Mouse (Mus musculus) Patski (cell line): ENCODE data around the gene Ptprs. TPM values are rescaled to one million over a fixed set of nuclear protein-coding genes. Genes with fewer than 3 reads are reported as not detected.

Source experiments
- ATAC-seq: fragments of 100-300 bp; one replicate; pipeline ENCODE4 v1.8.0; 2021
- CTCF ChIA-PET: fragments of 350-600 bp; sonication (Branson Sonifier 250); formaldehyde crosslinking; loops from one replicate; lab custom pipeline; 2022; ENCODE audit warnings: inconsistent platforms; lab: Charles Lee
- POLR2A ChIA-PET: fragments of 350-600 bp; sonication (Branson Sonifier 250); formaldehyde crosslinking; loops from one replicate; lab custom pipeline; 2022; ENCODE audit warnings: antibody characterized with exemption, inconsistent platforms; lab: Charles Lee
- DNase-seq: peaks from one replicate; pipeline ENCODE4 v3.0.0-alpha.2; 2011; ENCODE audit warnings: low read depth, low spot score
- H3K27me3 ChIP-seq: fragments of 371-371 bp; one replicate; pipeline ENCODE4 v1.5.1; 2021
- CTCF ChIP-seq: fragments of 100-300 bp; IDR thresholded peaks from one replicate; pipeline ENCODE4 v1.5.1; 2021
- in situ Hi-C: fragments of 300-500 bp; cut with MboI; formaldehyde crosslinking; loops from 3 replicates; pipeline ENCODE4 v1.11.1; 2018; ENCODE audit warnings: low pct_unique_long_range_greater_than_20kb, mixed read lengths
- polyA plus RNA-seq: library from polyadenylated mRNA; unstranded; gene quantifications from one replicate; pipeline ENCODE4 v1.2.3, GENCODE M21; 2021

Gene Ptprs
- polyA plus RNA-seq, 1 experiment from 2014 or later: 240 TPM

DNA sequence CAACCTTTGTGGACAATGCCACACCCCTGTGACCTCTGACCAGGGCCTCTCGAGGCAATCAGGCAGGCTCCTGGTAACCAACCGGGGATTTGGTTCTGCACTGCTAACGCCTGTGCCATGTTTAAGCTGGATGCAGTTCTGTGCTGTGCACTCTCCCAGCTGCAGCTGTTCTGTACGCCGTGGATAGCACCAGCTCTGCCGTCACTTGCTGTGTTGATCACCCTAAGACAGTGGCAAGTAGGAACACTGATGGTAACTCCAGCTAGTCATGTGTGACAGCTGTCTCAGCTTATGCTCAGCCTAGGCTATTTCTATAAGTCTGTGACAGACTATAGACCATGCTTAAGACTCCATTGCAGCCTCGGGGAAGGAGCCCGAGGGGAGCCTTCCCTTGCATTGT is 93.3 kb downstream of the Ptprs start:
- CTCF ChIA-PET: interaction anchor here (1.0 kb wide), 1 partner anchor 9 kb away, joined by 3 read pairs; no protein-coding TSS in a partner anchor
- no peaks in the 10 kb centered on the region for H3K27me3 ChIP-seq
- POLR2A ChIA-PET: no interaction called here
- in situ Hi-C loops: no loop called here
- no peak for ATAC-seq
- no peak for TF ChIP-seq CTCF
- no peak for DNase-seq

DNA sequence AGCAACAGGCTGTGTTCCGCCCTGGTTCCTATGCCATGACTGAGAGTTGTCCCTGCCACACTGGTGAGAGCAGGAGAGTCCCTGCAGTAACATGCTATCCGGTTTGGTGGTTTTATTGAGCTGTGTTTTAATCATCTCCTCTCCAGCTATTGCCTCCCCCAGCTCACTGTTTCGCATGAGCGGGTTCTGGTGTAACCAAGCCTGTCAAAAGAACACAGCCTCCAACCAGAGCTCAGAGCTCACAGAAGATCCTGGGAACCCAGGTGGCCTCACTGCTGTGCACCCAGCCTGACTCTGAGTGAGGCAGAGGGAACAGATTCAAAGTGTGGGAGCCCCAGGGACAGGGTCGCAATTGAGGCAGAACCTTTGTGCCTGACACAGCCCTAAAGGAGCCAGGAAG is 95.1 kb downstream of the Ptprs start:
- no peaks in the 10 kb centered on the region for H3K27me3 ChIP-seq
- ChIA-PET POLR2A (interaction anchor here (0.6 to 1.8 kb wide), 3 partner anchors 12 to 95 kb away, joined by 3 to 4 read pairs (median 3); no protein-coding TSS in a partner anchor), CTCF (interaction anchor here (0.5 to 1.9 kb wide), 7 partner anchors 10 to 244 kb away, joined by 3 to 6 read pairs (median 3); no protein-coding TSS in a partner anchor)
- in situ Hi-C loops: no loop called here
- ATAC-seq: peak; percentile 46
- TF ChIP-seq CTCF: no peak
- peak; percentile 49 for DNase-seq

DNA sequence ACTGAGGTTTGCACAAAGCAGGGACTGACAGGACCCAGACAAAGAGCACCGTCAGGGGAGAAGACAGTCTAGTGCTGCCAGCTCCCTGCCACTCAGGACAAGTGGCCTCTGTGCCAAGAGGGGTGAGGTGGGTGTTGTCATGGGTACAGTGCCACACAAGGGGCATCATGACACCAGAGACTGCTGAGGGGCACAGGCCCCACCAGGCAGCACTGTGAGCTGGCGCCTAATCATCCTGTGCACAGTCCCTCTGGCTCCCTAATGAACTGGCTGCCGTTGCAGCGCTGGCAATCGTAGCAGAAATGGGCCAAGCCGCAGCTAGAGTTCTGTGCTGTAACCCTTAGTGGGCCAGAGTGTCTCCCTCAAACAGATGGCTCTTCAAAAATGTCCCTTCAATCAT is 96.0 kb downstream of the Ptprs start:
- H3K27me3 ChIP-seq: no peaks in the 10 kb centered on the region
- ChIA-PET CTCF (interaction anchor here (1.2 to 1.9 kb wide), 5 partner anchors 9 to 23 kb away, joined by 3 to 6 read pairs (median 3); no protein-coding TSS in a partner anchor), POLR2A (interaction anchor here (1.4 kb wide), 1 partner anchor 12 kb away, joined by 3 read pairs; no protein-coding TSS in a partner anchor)
- no peak for TF ChIP-seq CTCF
- ATAC-seq (no peak), DNase-seq (no peak)
- in situ Hi-C loops: no loop called here

DNA sequence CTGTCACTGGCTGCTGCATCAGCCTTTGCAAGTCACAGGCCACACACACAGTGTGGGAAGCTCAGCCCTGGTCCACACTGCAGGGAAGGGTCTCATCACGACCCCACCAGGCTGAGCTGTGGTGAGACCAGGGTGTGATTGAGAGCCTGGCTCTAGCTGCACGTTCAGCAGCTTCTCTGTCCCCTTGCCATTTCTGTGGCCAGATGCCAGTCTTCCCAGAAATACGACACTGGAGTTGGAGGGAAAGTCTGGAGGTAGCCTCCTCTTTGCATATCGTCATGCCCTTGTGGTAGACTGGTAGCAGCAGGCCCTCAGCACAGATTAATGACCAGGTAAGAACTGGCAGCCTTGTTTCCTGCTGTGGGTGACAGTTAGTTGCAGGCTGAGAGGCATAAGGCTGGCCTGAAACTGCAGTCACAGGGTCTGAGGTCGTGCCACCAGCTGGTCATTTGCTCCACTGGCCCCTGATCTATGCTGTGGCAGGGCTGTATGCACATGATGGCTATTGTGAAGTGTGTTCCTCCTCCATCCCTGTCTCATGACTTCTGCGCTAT is 96.9 kb downstream of the Ptprs start:
- in situ Hi-C loops: no loop called here
- ATAC-seq: no peak
- H3K27me3 ChIP-seq: no peaks in the 10 kb centered on the region
- no peak for DNase-seq
- TF ChIP-seq CTCF: no peak
- ChIA-PET CTCF (interaction anchor here (0.9 to 1.9 kb wide), 2 partner anchors 9 to 22 kb away, joined by 3 to 6 read pairs; no protein-coding TSS in a partner anchor), POLR2A (no interaction called here)

DNA sequence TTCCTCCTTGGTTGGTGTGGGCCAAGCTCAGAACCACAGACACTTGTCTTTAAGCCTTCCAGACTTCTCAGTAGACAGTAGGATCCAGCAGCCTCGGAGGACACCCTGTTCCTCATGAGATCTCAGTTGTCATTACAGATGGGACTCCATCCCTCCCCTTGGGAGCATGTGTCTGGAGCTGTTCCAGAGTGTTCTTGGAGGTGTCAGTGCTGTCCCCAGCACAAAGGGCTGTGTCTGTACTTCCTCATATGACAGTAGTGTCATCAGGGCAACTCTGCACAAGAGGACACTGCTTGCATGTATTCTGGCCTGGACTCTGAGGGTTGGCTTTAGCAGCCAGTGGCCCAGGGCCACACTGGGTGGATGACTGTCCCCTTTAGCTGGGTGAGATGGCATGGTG is 101.4 kb downstream of the Ptprs start:
- ATAC-seq (no peak), DNase-seq (no peak)
- TF ChIP-seq CTCF: no peak
- POLR2A ChIA-PET: no interaction called here
- in situ Hi-C loops: no loop called here
- CTCF ChIA-PET: interaction anchor here (0.8 kb wide), 1 partner anchor 24 kb away, joined by 3 read pairs; no protein-coding TSS in a partner anchor
- no peaks in the 10 kb centered on the region for H3K27me3 ChIP-seq

DNA sequence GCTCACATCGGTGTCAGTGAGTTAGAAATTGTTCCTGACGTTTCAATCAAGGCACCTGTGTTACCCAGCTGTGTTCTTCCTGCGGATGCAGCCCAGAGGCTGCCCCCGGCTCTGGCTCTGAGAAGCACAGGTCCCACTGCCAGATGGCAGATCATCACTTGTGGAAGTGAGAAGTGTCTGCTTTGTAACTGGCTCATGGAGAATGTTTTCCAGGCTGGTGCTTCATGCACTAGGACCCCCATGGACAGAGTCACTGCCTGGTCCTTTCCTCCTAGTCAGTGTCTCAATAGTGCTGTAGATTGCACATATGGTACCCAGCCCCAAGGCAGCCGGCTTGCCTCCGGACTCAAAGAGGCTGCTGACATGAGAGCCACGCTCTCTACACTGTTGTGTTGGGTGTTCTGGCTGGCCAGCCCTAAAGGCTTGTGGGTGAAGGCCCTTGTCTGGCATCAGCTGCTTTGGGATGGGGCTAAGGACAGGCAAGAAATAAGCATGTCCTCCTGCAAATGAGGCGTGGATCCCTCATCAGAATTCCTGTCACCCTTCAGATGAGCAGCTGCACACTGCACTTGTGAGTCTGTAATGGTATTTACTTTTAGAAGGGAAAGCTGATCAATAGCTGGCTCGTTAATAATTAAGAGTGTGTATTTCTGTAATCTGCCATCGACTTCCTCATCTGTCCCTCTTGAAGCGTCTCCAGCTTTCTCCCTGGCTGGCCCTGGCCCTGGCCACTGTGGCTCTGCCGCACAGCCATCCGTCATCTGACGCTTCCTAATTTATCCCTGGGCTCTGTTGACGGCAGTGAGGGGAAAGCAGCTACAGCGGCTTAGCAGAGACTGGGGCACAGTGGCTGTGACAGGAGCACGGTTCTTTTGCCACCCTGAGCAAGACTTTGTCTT is 102.9 kb downstream of the Ptprs start:
- ATAC-seq: no peak
- no peak for DNase-seq
- in situ Hi-C loops: no loop called here
- H3K27me3 ChIP-seq: no peaks in the 10 kb centered on the region
- ChIA-PET CTCF (interaction anchor here (1.2 to 2.5 kb wide), 3 partner anchors 9 to 16 kb away, joined by 3 to 6 read pairs (median 3); no protein-coding TSS in a partner anchor), POLR2A (interaction anchor here (1.0 kb wide), 1 partner anchor 10 kb away, joined by 3 read pairs; no protein-coding TSS in a partner anchor)
- no peak for TF ChIP-seq CTCF

DNA sequence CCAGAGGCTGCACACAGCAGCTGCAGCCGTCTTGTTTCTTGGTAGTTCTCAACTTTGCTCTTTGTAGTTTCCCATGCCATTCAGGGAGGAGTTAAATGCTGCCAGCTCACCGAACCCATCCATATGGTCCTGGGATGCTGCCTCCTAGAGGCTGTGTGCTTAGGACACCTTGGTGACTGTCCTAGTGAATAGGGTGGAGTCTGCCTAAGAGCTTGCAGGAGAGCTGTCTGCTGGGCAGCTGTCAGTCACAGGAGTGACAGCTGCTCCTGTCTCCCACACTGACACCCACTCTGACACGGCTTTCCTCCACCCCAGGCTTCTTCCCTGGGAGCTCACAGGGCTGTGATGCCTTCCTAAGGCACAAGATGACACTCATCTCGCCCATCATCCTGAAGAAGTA is 104.2 kb downstream of the Ptprs start:
- no peak for TF ChIP-seq CTCF
- ChIA-PET POLR2A (interaction anchor here (1.0 kb wide), 1 partner anchor 12 kb away, joined by 3 read pairs; no protein-coding TSS in a partner anchor), CTCF (interaction anchor here (0.5 to 2.5 kb wide), 2 partner anchors 15 to 127 kb away, joined by 3 to 6 read pairs; no protein-coding TSS in a partner anchor)
- in situ Hi-C loops: no loop called here
- no peak for DNase-seq
- ATAC-seq: no peak
- H3K27me3 ChIP-seq: no peaks in the 10 kb centered on the region

DNA sequence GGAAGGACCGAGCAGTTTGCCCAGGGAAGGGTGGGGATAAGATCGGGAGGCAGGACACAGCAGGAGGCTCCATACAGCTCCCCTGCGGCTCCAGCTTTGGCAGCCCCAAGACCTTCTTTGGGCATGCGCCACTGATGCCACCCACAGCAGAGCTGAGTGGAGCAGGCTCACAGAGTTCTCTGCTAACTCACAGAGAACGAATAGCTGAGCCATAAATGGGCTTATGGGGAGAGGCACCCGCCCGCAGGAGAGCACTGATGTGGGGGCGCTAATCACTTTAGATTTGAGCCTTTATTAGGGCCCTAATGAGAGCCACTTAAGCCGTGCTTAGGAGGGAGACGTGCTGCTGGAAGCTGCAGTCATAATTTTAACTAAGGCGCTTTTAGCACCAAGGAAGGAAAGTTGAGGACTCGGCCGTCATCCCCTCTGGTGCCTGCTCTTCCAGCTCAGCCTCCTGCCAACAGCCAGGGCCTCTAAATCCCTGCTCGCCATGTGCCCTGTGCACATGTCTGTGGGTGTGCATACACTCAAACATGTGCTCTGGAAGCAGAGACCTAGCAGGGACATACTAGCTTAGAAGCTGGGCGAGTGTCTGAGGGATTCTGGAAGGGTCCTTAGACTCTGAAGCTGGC is 105.1 kb downstream of the Ptprs start:
- TF ChIP-seq CTCF: no peak
- ChIA-PET POLR2A (no interaction called here), CTCF (interaction anchor here (1.0 to 2.5 kb wide), 4 partner anchors 10 to 182 kb away, joined by 3 to 7 read pairs (median 4); no protein-coding TSS in a partner anchor)
- H3K27me3 ChIP-seq: no peaks in the 10 kb centered on the region
- in situ Hi-C loops: no loop called here
- DNase-seq: no peak
- no peak for ATAC-seq

DNA sequence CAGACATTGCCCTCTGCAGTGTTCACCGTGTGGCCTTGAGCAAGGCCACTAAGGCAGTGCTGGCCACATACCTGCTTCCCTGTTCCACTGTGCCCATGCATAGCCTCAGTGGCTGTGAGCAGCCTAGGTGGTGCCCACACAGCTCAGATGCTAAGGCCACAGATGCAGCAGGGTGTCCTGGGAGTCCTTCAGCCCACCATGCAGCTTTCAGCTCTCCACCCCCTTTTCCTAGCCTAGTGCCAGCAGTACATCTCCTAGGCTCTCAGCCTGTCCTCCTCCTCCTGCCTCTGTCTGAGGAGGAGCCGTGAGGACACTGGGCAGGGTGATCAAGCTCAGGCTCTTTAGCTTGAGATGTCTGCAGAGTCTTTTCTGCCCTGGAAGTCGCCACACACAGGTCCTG is 106.2 kb downstream of the Ptprs start:
- TF ChIP-seq CTCF: no peak
- no peak for DNase-seq
- H3K27me3 ChIP-seq: no peaks in the 10 kb centered on the region
- POLR2A ChIA-PET: no interaction called here
- no peak for ATAC-seq
- in situ Hi-C loops: no loop called here
- CTCF ChIA-PET: interaction anchor here (1.2 to 2.2 kb wide), 2 partner anchors 9 to 10 kb away, joined by 3 to 7 read pairs; no protein-coding TSS in a partner anchor
